Mouse (Mus musculus) heart, embryonic 16.5 days (tissue): ENCODE results near the gene Lonp2. TPM values are rescaled to one million over a fixed set of nuclear protein-coding genes. Genes with fewer than 3 reads are reported as not detected.

Experiments
- ATAC-seq: fragments of 200-750 bp; cut with Nextera tagmentation; replicated peaks from 2 replicates; pipeline ENCODE4 v1.8.0; 2017; ENCODE audit warnings: moderate number of reproducible peaks; ENCODE audit not compliant: insufficient read depth, low FRiP score; ENCODE audit errors: extremely low read depth
- H3K27ac ChIP-seq: fragments of 300-500 bp; sonication (generic); 2 replicates; pipeline ENCODE4 v1.5.1; 2014; ENCODE audit warnings: mild to moderate bottlenecking, low read length, control low read depth, moderate library complexity
- H3K27me3 ChIP-seq: fragments of 300-500 bp; sonication (generic); 2 replicates; pipeline ENCODE4 v1.6.1; 2014; ENCODE audit warnings: low read length, mixed read lengths; ENCODE audit not compliant: control insufficient read depth, insufficient read depth
- H3K36me3 ChIP-seq: fragments of 300-500 bp; sonication (generic); 2 replicates; pipeline ENCODE4 v1.6.1; 2014; ENCODE audit not compliant: control insufficient read depth, insufficient read depth
- H3K4me1 ChIP-seq: fragments of 300-500 bp; sonication (generic); 2 replicates; pipeline ENCODE4 v1.6.1; 2014; ENCODE audit warnings: low read length, mixed read lengths; ENCODE audit not compliant: control insufficient read depth, insufficient read depth
- H3K4me2 ChIP-seq: fragments of 300-500 bp; sonication (generic); 2 replicates; pipeline ENCODE4 v1.6.1; 2014; ENCODE audit warnings: low read depth, mild to moderate bottlenecking, control low read depth, low read length
- H3K4me3 ChIP-seq: fragments of 300-500 bp; sonication (generic); 2 replicates; pipeline ENCODE4 v1.5.1; 2014; ENCODE audit warnings: mild to moderate bottlenecking, control low read depth, low read length
- H3K9ac ChIP-seq: fragments of 300-500 bp; sonication (generic); 2 replicates; pipeline ENCODE4 v1.6.1; 2014; ENCODE audit warnings: low read length, control low read depth
- H3K9me3 ChIP-seq: fragments of 300-500 bp; sonication (generic); replicated peaks from 2 replicates; pipeline ENCODE4 v1.6.1; 2016; ENCODE audit warnings: low read length; ENCODE audit not compliant: control insufficient read depth
- WGBS: fragments of 180-500 bp; shearing (Covaris S2); extraction: QIAGEN DNeasy Blood & Tissue Kit; methylation state at CpG from one replicate; pipeline ENCODE4 v1.1.7; 2014; 5-methylcytosine and 5-hydroxymethylcytosine counted together
- microRNA-seq: library from miRNA; unstranded; fragments of <30 nt; microRNA quantifications from one replicate; pipeline ENCODE4, GENCODE M21; 2017
- polyA plus RNA-seq: library from polyadenylated mRNA; unstranded; fragments of >200 nt; fragmentation: Nextera tagmentation; extraction: Ambion mirVana; gene quantifications from 2 replicates; pipeline ENCODE4 v1.2.1, GENCODE M21; 2015

Gene Lonp2
- polyA plus RNA-seq, 1 experiment from 2014 or later = 71.9 TPM

DNA sequence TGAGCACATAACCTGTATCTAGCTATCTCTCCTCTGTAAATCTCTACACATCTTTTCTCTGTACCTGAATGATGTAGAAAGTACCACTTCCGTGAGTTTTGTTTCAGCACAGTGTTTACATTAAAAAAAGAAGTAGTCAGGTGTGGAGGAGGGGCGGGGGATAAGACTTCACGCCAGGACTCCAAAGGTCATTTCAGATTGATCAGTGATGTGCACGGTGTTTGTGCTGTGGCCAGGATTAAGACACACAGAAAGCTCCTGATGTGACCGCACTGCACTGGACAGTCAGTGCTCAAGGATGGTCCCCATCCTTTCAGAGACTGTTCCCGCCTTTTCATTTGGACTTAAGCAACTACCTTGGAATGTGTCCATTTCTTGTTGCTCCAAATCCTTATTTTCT is 136.9 kb downstream of the Lonp2 start:
- H3K4me2 ChIP-seq = no peak overlapping the region
- no peaks in the 10 kb centered on the region for H3K9me3 ChIP-seq
- H3K27ac ChIP-seq = no peak overlapping the region
- WGBS = 75% methylated on average over 6 of the region's 6 CpGs
- no peak overlapping the region for H3K4me3 ChIP-seq
- H3K4me1 ChIP-seq = no peaks in the 10 kb centered on the region; the same call in 1 of the 2 replicates
- ATAC-seq = no peak
- H3K27me3 ChIP-seq = no peaks in the 10 kb centered on the region
- H3K9ac ChIP-seq = no peak overlapping the region
- H3K36me3 ChIP-seq = no peaks in the 10 kb centered on the region

DNA sequence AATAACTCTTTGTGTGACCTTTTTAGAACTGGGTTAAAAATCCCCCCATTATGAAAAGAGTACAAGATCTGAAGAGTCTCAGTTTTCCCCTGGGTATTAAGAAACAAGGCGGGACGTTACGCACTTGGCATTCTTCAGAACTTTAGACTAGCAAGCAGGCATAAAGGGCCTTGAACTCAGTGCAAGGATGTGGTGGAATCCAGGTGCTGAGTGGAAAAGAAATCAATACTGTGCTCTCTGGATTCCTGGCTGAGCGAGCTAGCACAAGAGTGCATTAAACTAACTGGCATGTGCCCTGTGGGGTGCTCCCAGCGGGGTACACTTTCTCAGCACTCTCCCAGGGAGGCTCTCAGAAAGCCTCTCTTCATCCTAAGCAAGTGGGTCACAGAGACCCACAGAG is 139.0 kb downstream of the Lonp2 start:
- H3K9ac ChIP-seq = no peak overlapping the region
- H3K27ac ChIP-seq = no peak overlapping the region
- no peak overlapping the region for H3K4me2 ChIP-seq
- no peaks in the 10 kb centered on the region for H3K36me3 ChIP-seq
- H3K9me3 ChIP-seq = no peaks in the 10 kb centered on the region
- H3K4me3 ChIP-seq = no peak overlapping the region
- H3K4me1 ChIP-seq = peaks cover 6% of the 10 kb centered on the region; the same call in 1 of the 2 replicates
- no peaks in the 10 kb centered on the region for H3K27me3 ChIP-seq
- no peak for ATAC-seq
- WGBS = 70% methylated on average over 5 of the region's 5 CpGs

DNA sequence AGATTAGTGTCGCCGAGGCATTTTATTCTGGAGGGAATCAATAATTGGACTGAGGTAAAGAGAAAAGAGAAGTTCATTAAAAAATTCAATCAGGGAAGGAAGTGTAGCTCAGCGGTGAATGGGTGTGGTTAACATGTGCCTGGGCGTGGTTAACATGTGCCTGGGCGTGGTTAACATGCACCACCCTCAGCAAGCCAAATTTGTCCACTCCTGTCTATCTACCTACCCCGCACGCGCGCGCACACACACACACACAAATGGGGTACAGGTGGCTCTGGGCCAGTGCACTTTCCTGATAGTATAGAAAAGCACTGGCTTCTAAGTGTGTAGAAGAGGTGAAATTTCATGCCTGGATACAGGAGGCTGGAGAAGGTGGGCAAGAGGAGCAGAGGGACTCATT is 141.3 kb downstream of the Lonp2 start:
- 87% methylated on average over 10 of the region's 10 CpGs for WGBS
- H3K4me3 ChIP-seq = no peak overlapping the region
- H3K4me2 ChIP-seq = no peak overlapping the region
- no peak overlapping the region for H3K27ac ChIP-seq
- no peak for ATAC-seq
- no peaks in the 10 kb centered on the region for H3K27me3 ChIP-seq
- no peaks in the 10 kb centered on the region for H3K36me3 ChIP-seq
- no peak overlapping the region for H3K9ac ChIP-seq
- peaks cover 13% of the 10 kb centered on the region for H3K4me1 ChIP-seq
- no peaks in the 10 kb centered on the region for H3K9me3 ChIP-seq

DNA sequence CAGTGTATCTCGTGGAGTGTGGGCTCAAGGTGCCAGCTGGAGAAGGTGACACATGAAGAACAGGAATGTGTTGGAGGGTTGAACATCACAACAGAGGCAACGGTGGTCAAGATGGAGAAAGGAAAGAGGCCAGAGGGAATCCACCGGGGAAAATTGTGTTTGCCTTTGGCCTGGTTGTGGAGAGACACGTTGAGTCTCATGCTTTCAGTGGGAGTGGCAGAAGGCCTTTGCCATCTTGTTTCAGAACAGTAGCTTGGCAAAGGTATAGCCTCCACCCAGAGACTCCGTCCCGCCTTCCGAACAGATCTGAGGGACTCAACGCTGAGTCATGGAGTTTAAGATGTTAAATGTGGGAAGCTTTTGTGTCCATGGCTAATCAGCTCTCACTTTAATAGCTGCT is 141.8 kb downstream of the Lonp2 start:
- 83% methylated on average over 8 of the region's 8 CpGs for WGBS

DNA sequence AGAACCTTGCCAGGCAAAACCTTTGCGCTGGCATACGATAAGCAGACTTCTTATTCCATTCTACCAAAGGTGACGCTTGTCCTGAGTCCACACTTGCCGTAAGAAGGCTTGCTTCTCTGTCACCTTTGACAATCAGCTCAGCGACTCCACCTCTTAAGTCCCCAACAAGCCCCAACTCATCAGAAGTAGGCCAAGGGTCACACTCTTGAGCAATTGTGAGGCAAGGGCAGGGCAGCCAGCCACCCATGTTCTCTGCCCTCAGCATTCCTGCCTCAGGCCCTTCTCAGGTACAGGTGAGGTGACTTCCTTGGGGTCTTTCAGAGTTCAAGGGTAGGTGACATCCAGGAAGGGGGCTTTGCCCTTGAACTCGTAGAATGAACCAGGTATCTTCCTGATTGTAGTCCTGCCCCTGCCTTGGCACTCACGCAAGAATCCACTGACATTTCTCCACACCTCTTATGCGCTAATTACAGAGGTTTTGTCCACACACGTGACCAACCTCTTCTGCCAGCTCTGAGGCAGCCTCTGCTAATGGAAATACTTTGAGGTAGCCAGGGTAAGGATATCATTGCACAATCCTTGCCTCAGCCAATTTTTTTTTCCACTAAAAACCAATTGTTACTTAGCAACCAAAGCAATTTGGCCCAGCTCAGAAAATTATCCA is 142.8 kb downstream of the Lonp2 start:
- no peak for ATAC-seq

More for the DNA sequence above, 141.8 kb downstream of the Lonp2 start:
- Histone ChIP-seq H3K4me1 (peaks cover 17% of the 10 kb centered on the region), H3K4me3 (no peak overlapping the region), H3K27me3 (no peaks in the 10 kb centered on the region), H3K4me2 (no peak overlapping the region), H3K27ac (no peak overlapping the region), H3K36me3 (no peaks in the 10 kb centered on the region), H3K9ac (no peak overlapping the region), H3K9me3 (no peaks in the 10 kb centered on the region)
- ATAC-seq = no peak

DNA sequence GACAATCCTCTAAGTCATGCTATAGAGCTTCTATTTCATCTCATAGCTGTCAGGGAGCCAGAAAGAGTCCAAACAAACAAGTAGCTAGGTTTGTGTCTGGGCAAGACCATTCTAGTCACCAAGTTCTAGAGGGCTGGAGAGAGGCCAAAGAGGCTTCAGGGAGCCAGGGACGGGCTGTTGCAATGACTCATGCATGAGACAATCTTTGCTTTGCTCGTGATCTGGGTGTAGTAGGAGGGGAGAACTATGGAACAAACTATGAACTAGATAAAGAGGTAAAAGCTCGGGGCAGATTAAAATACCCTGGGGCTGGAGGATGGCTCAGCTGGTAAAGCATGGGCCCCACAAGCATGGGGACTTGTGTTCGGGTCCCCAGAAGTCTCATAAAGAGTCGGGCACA is 144.7 kb downstream of the Lonp2 start:
- Histone ChIP-seq H3K9me3 (no peaks in the 10 kb centered on the region), H3K4me3 (no peak overlapping the region), H3K27me3 (no peaks in the 10 kb centered on the region), H3K4me2 (no peak overlapping the region), H3K4me1 (peaks cover 17% of the 10 kb centered on the region), H3K9ac (no peak overlapping the region), H3K36me3 (no peaks in the 10 kb centered on the region), H3K27ac (no peak overlapping the region; the same call in 1 of the 2 replicates)
- peak; percentile 72; the same call in 1 of the 2 replicates for ATAC-seq
- WGBS = 38% methylated on average over 5 of the region's 5 CpGs

More for the DNA sequence above, 142.8 kb downstream of the Lonp2 start:
- H3K27me3 ChIP-seq = no peaks in the 10 kb centered on the region
- H3K36me3 ChIP-seq = no peaks in the 10 kb centered on the region
- H3K27ac ChIP-seq = no peak overlapping the region
- H3K4me3 ChIP-seq = no peak overlapping the region
- 78% methylated on average over 9 of the region's 9 CpGs for WGBS
- no peak overlapping the region for H3K4me2 ChIP-seq
- no peak overlapping the region for H3K9ac ChIP-seq
- H3K9me3 ChIP-seq = no peaks in the 10 kb centered on the region
- peaks cover 17% of the 10 kb centered on the region for H3K4me1 ChIP-seq

DNA sequence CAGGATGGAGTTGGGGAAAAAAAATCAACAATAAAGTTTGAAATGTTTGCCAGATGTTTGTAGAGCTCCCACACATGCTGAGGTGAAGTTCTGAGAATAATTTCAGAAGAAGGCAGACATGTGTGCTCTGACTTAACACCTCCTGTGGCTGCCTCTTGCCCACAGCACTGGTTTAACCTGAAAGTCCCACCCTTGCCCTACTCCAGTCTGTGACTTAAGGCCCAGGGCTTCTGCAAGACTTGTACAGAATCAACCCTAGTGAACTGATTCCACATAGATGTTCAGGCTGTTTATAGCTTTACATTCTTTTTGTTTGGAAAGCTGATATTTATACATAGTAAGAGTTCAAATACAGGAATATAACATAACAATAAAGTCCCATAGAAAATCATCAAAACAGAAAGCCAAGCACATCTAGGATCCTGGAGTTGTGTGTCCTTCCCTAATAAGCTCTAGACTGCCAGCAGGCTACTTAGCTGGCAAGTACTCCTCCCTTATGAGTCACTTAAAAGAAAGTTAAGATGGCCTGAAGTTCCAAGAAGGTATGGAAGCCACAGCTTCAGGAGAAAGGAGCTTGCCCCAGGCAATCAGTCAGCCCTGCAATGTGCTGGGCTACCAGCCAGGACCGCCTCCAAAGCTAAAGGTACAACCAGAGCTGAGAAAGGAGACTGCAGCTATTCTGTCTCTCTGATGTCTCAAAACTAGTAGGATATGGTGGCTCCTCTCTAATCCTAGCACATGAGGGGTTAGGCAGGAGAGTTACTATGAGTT is 146.3 kb downstream of the Lonp2 start:
- Histone ChIP-seq H3K27me3 (no peaks in the 10 kb centered on the region), H3K9ac (no peak overlapping the region), H3K27ac (no peak overlapping the region), H3K4me3 (no peak overlapping the region), H3K4me2 (no peak overlapping the region), H3K36me3 (no peaks in the 10 kb centered on the region), H3K4me1 (peaks cover 17% of the 10 kb centered on the region), H3K9me3 (no peaks in the 10 kb centered on the region)
- no peak for ATAC-seq
- WGBS = 84% methylated on average over 1 of the region's 1 CpGs

Small RNA genes within 50 kb of the gene (microRNA-seq; reads per million reads assigned to microRNA genes)
- not detected for gene Gm44348

Other genes with a start within 250 kb of the Lonp2 start
- gene Abcc12, start 43.4 kb upstream of the Lonp2 start, polyA plus RNA-seq = 0.08 and 0.11 TPM in 2 replicates
- gene Gm10638, start 121.7 kb downstream of the Lonp2 start, polyA plus RNA-seq = 2.2 and 2.5 TPM in 2 replicates
- 30.0 and 30.1 TPM in 2 replicates for gene Siah1a, start 121.9 kb downstream of the Lonp2 start, polyA plus RNA-seq